Mouse (Mus musculus): ENCODE results near the gene Dusp7. TPM values are rescaled to one million over a fixed set of nuclear protein-coding genes. Genes with fewer than 3 reads are reported as not detected.
A peak's percentile ranks its signal among the peaks of the same experiment; 100 is the strongest.

Gene Dusp7
- polyA plus RNA-seq, 3 experiments from 2014 or later, result 20.2 to 22.2 (median 21.4) TPM

GRCm38 (mm10) chr9:106355217-106355974 lies 13.0 kb upstream of the Dusp7 start:
- no peak for ATAC-seq

GRCm38 (mm10) chr9:106355975-106356286 lies 12.5 kb upstream of the Dusp7 start:
- no peak for ATAC-seq

GRCm38 (mm10) chr9:106356323-106356844 lies 12.0 kb upstream of the Dusp7 start:
- no peak for ATAC-seq

- no peak for ATAC-seq
These were observed 11.3 kb upstream of the Dusp7 start for GRCm38 (mm10) chr9:106357167-106357566.

- no peak for ATAC-seq
These were observed 9.1 kb upstream of the Dusp7 start for GRCm38 (mm10) chr9:106359297-106359696.

GRCm38 (mm10) chr9:106361140-106361539 lies 7.3 kb upstream of the Dusp7 start:
- no peak for ATAC-seq

GRCm38 (mm10) chr9:106365333-106365732 lies 3.1 kb upstream of the Dusp7 start:
- ATAC-seq, result no peak

- no peak for ATAC-seq
These were observed 2.2 kb upstream of the Dusp7 start for GRCm38 (mm10) chr9:106366188-106366587.

GRCm38 (mm10) chr9:106367001-106367400 lies 1.4 kb upstream of the Dusp7 start:
- ATAC-seq, result peak; percentile 36

- peak; percentile 87 for ATAC-seq
These were observed 780 bp upstream of the Dusp7 start for GRCm38 (mm10) chr9:106367592-106368111.

- ATAC-seq, result no peak
These were observed 534 bp downstream of the Dusp7 start for GRCm38 (mm10) chr9:106368831-106369501.

- ATAC-seq, result no peak
These were observed 1.5 kb downstream of the Dusp7 start for GRCm38 (mm10) chr9:106369801-106370485.

- no peak for ATAC-seq
These were observed 2.4 kb downstream of the Dusp7 start for GRCm38 (mm10) chr9:106370620-106371383.

- ATAC-seq, result no peak
These were observed 2.9 kb downstream of the Dusp7 start for GRCm38 (mm10) chr9:106371384-106371671.

GRCm38 (mm10) chr9:106371776-106372175 lies 3.3 kb downstream of the Dusp7 start:
- peak; percentile 29 for ATAC-seq

GRCm38 (mm10) chr9:106372431-106373412 lies 4.3 kb downstream of the Dusp7 start:
- ATAC-seq, result peak; percentile 65

- ATAC-seq, result no peak
These were observed 5.5 kb downstream of the Dusp7 start for GRCm38 (mm10) chr9:106373973-106374372.

GRCm38 (mm10) chr9:106377247-106377646 lies 8.8 kb downstream of the Dusp7 start:
- no peak for ATAC-seq

GRCm38 (mm10) chr9:106378045-106378444 lies 9.6 kb downstream of the Dusp7 start:
- ATAC-seq, result no peak

GRCm38 (mm10) chr9:106378753-106379152 lies 10.3 kb downstream of the Dusp7 start:
- ATAC-seq, result no peak

- peak; percentile 73 for ATAC-seq
These were observed 17.9 kb downstream of the Dusp7 start for GRCm38 (mm10) chr9:106386181-106386864.
